Mouse (Mus musculus) midbrain, embryonic 11.5 days (tissue): Measurements from ENCODE around the gene Zan. TPM values are rescaled to one million over a fixed set of nuclear protein-coding genes. Genes with fewer than 3 reads are reported as not detected.

Experiments
- ATAC-seq: fragments of 200-750 bp; cut with Nextera tagmentation; 2 replicates; pipeline ENCODE4 v1.8.0; 2017; ENCODE audit warnings: moderate TSS enrichment, moderate library complexity; ENCODE audit not compliant: low FRiP score
- DNase-seq: peaks from one replicate; pipeline ENCODE4 v3.0.0; 2015; ENCODE audit warnings: low spot score; ENCODE audit errors: missing footprints
- H3K27ac ChIP-seq: fragments of 300-500 bp; sonication (generic); 2 replicates; pipeline ENCODE4 v1.5.1; 2014; ENCODE audit warnings: low read depth, low read length
- H3K27me3 ChIP-seq: fragments of 300-500 bp; sonication (generic); 2 replicates; pipeline ENCODE4 v1.6.1; 2014; ENCODE audit warnings: mild to moderate bottlenecking, low read length, moderate library complexity, mixed read lengths; ENCODE audit not compliant: control insufficient read depth, insufficient read depth
- H3K36me3 ChIP-seq: fragments of 300-500 bp; sonication (generic); 2 replicates; pipeline ENCODE4 v1.6.1; 2014; ENCODE audit warnings: mild to moderate bottlenecking, low read length, moderate library complexity, mixed read lengths; ENCODE audit not compliant: control insufficient read depth, insufficient read depth
- H3K4me1 ChIP-seq: fragments of 300-500 bp; sonication (generic); 2 replicates; pipeline ENCODE4 v1.6.1; 2014; ENCODE audit warnings: low read length; ENCODE audit not compliant: control insufficient read depth, insufficient read depth
- H3K4me2 ChIP-seq: fragments of 300-500 bp; sonication (generic); 2 replicates; pipeline ENCODE4 v1.6.1; 2014; ENCODE audit warnings: mild to moderate bottlenecking, moderate library complexity
- H3K4me3 ChIP-seq: fragments of 300-500 bp; sonication (generic); 2 replicates; pipeline ENCODE4 v1.5.1; 2014; ENCODE audit warnings: low read depth, low read length
- H3K9ac ChIP-seq: fragments of 300-500 bp; sonication (generic); 2 replicates; pipeline ENCODE4 v1.6.1; 2014; ENCODE audit warnings: low read length
- H3K9me3 ChIP-seq: fragments of 300-500 bp; sonication (generic); 2 replicates; pipeline ENCODE4 v1.6.1; 2016; ENCODE audit warnings: low read length; ENCODE audit not compliant: control insufficient read depth
- WGBS: fragments of 180-500 bp; shearing (Covaris S2); extraction: QIAGEN DNeasy Blood & Tissue Kit; methylation state at CpG from one replicate; pipeline ENCODE4 v1.1.7; 2014; 5-methylcytosine and 5-hydroxymethylcytosine counted together
- polyA plus RNA-seq: library from polyadenylated mRNA; unstranded; fragments of >200 nt; fragmentation: Nextera tagmentation; extraction: Ambion mirVana; gene quantifications from 2 replicates; pipeline ENCODE4 v1.2.1, GENCODE M21; 2014

Zan gene
- polyA plus RNA-seq, 1 experiment from 2014 or later: 0.03 TPM

- Histone ChIP-seq H3K4me3 (peak overlapping the region; percentile 100), H3K27me3 (no peaks in the 10 kb centered on the region), H3K9me3 (no peaks in the 10 kb centered on the region), H3K4me2 (peak overlapping the region; percentile 92), H3K27ac (peak overlapping the region; percentile 79), H3K4me1 (peaks cover 26% of the 10 kb centered on the region), H3K36me3 (no peaks in the 10 kb centered on the region), H3K9ac (peak overlapping the region; percentile 99)
- DNase-seq: peak; percentile 94
- ATAC-seq: peak; percentile 85
- 2% methylated on average over 24 of the region's 52 CpGs for WGBS
Measured at GRCm38 (mm10) chr5:137510014-137510501, 33.2 kb upstream of the Zan start.

- no peak overlapping the region for H3K4me3 ChIP-seq
- H3K36me3 ChIP-seq: no peaks in the 10 kb centered on the region
- no peaks in the 10 kb centered on the region for H3K27me3 ChIP-seq
- 89% methylated on average over 6 of the region's 6 CpGs for WGBS
- H3K4me1 ChIP-seq: peaks cover 9% of the 10 kb centered on the region
- ATAC-seq: no peak
- H3K27ac ChIP-seq: no peak overlapping the region
- no peak for DNase-seq
- H3K9me3 ChIP-seq: no peaks in the 10 kb centered on the region
- no peak overlapping the region for H3K4me2 ChIP-seq
- H3K9ac ChIP-seq: no peak overlapping the region
Measured at GRCm38 (mm10) chr5:137504041-137504440, 27.2 kb upstream of the Zan start.

GRCm38 (mm10) chr5:137502667-137503110, 25.8 kb upstream of the Zan start:
- Histone ChIP-seq H3K36me3 (no peaks in the 10 kb centered on the region), H3K9ac (peak overlapping the region; percentile 60), H3K27ac (peak overlapping the region; percentile 42), H3K4me1 (peaks cover 9% of the 10 kb centered on the region), H3K4me2 (peak overlapping the region; percentile 63), H3K27me3 (no peaks in the 10 kb centered on the region), H3K9me3 (no peaks in the 10 kb centered on the region), H3K4me3 (peak overlapping the region; percentile 61)
- ATAC-seq (peak; percentile 81), DNase-seq (no peak)
- WGBS: 1% methylated on average over 30 of the region's 30 CpGs

- Histone ChIP-seq H3K4me2 (peak within 1 kb of the TSS; percentile 78), H3K36me3 (no peaks in the 10 kb centered on the region), H3K9me3 (no peaks in the 10 kb centered on the region), H3K27ac (peak within 1 kb of the TSS; percentile 89), H3K27me3 (no peaks in the 10 kb centered on the region), H3K4me3 (peak within 1 kb of the TSS; percentile 61), H3K9ac (peak within 1 kb of the TSS; percentile 86), H3K4me1 (peaks cover 9% of the 10 kb centered on the region)
- ATAC-seq (peak; percentile 94), DNase-seq (peak; percentile 100)
- 3% methylated on average over 64 of the region's 64 CpGs for WGBS
Measured at GRCm38 (mm10) chr5:137501709-137502666, 25.1 kb upstream of the Zan start, which contains the start of gene Pop7. Gene Pop7, minus strand, starts transcription at chr5:137502518.

GRCm38 (mm10) chr5:137500186-137500585, 23.3 kb upstream of the Zan start:
- peaks cover 9% of the 10 kb centered on the region for H3K4me1 ChIP-seq
- H3K27me3 ChIP-seq: no peaks in the 10 kb centered on the region
- no peak overlapping the region for H3K27ac ChIP-seq
- 91% methylated on average over 7 of the region's 7 CpGs for WGBS
- ATAC-seq (no peak), DNase-seq (no peak)
- H3K9ac ChIP-seq: no peak overlapping the region
- no peaks in the 10 kb centered on the region for H3K36me3 ChIP-seq
- H3K4me3 ChIP-seq: no peak overlapping the region
- no peaks in the 10 kb centered on the region for H3K9me3 ChIP-seq
- no peak overlapping the region for H3K4me2 ChIP-seq

- no peak overlapping the region for H3K27ac ChIP-seq
- WGBS: 80% methylated on average over 13 of the region's 13 CpGs
- no peaks in the 10 kb centered on the region for H3K27me3 ChIP-seq
- H3K9ac ChIP-seq: no peak overlapping the region
- no peak overlapping the region for H3K4me2 ChIP-seq
- DNase-seq: no peak
- no peaks in the 10 kb centered on the region for H3K4me1 ChIP-seq
- no peaks in the 10 kb centered on the region for H3K36me3 ChIP-seq
- no peaks in the 10 kb centered on the region for H3K9me3 ChIP-seq
- no peak overlapping the region for H3K4me3 ChIP-seq
- no peak for ATAC-seq
Measured at GRCm38 (mm10) chr5:137493831-137494230, 17.0 kb upstream of the Zan start.

GRCm38 (mm10) chr5:137491559-137491958, 14.7 kb upstream of the Zan start:
- Histone ChIP-seq H3K27ac (no peak overlapping the region), H3K4me2 (no peak overlapping the region), H3K27me3 (no peaks in the 10 kb centered on the region), H3K4me1 (no peaks in the 10 kb centered on the region), H3K36me3 (no peaks in the 10 kb centered on the region), H3K4me3 (no peak overlapping the region), H3K9ac (no peak overlapping the region), H3K9me3 (no peaks in the 10 kb centered on the region)
- 59% methylated on average over 4 of the region's 4 CpGs for WGBS
- no peak for DNase-seq
- ATAC-seq: no peak

GRCm38 (mm10) chr5:137487616-137488015, 10.8 kb upstream of the Zan start:
- H3K4me2 ChIP-seq: no peak overlapping the region
- 89% methylated on average over 7 of the region's 7 CpGs for WGBS
- H3K27ac ChIP-seq: no peak overlapping the region
- peaks cover 14% of the 10 kb centered on the region for H3K4me1 ChIP-seq
- DNase-seq (no peak), ATAC-seq (no peak)
- no peaks in the 10 kb centered on the region for H3K9me3 ChIP-seq
- no peaks in the 10 kb centered on the region for H3K27me3 ChIP-seq
- H3K9ac ChIP-seq: no peak overlapping the region
- no peaks in the 10 kb centered on the region for H3K36me3 ChIP-seq
- H3K4me3 ChIP-seq: no peak overlapping the region

GRCm38 (mm10) chr5:137485851-137486155, 8.9 kb upstream of the Zan start:
- Histone ChIP-seq H3K36me3 (no peaks in the 10 kb centered on the region), H3K9ac (peak overlapping the region; percentile 66), H3K27me3 (no peaks in the 10 kb centered on the region), H3K4me1 (peaks cover 19% of the 10 kb centered on the region), H3K4me3 (peak overlapping the region; percentile 42), H3K9me3 (no peaks in the 10 kb centered on the region), H3K27ac (no peak overlapping the region), H3K4me2 (peak overlapping the region; percentile 84)
- DNase-seq (no peak), ATAC-seq (peak; percentile 51)
- WGBS: 2% methylated on average over 17 of the region's 17 CpGs
